Mouse (Mus musculus) embryonic facial prominence, embryonic 14.5 days (tissue): ENCODE measurements around the gene Arrdc2. TPM values are rescaled to one million over a fixed set of nuclear protein-coding genes. Genes with fewer than 3 reads are reported as not detected.
A peak's percentile ranks its signal among the peaks of the same experiment; 100 is the strongest.

Source experiments
- ATAC-seq: fragments of 200-750 bp; cut with Nextera tagmentation; 2 replicates; pipeline ENCODE4 v1.8.0; 2017; ENCODE audit warnings: low read depth, moderate number of reproducible peaks, moderate TSS enrichment
- DNase-seq: peaks from one replicate; pipeline ENCODE4 v3.0.0-alpha.2; 2015; ENCODE audit warnings: low spot score
- H3K27ac ChIP-seq: fragments of 300-500 bp; sonication (generic); replicated peaks from 2 replicates; pipeline ENCODE4 v1.5.1; 2014; ENCODE audit warnings: low read depth, mild to moderate bottlenecking, low read length, moderate library complexity
- H3K27me3 ChIP-seq: fragments of 300-500 bp; sonication (generic); replicated peaks from 2 replicates; pipeline ENCODE4 v1.6.1; 2014; ENCODE audit warnings: low read length; ENCODE audit not compliant: control insufficient read depth, insufficient read depth
- H3K36me3 ChIP-seq: fragments of 300-500 bp; sonication (generic); 2 replicates; pipeline ENCODE4 v1.6.1; 2014; ENCODE audit warnings: low read length, mixed read lengths; ENCODE audit not compliant: control insufficient read depth, insufficient read depth
- H3K4me1 ChIP-seq: fragments of 300-500 bp; sonication (generic); 2 replicates; pipeline ENCODE4 v1.6.1; 2014; ENCODE audit warnings: antibody characterized with exemption, low read length; ENCODE audit not compliant: control insufficient read depth, insufficient read depth
- H3K4me2 ChIP-seq: fragments of 300-500 bp; sonication (generic); 2 replicates; pipeline ENCODE4 v1.6.1; 2014; ENCODE audit warnings: low read depth, mild to moderate bottlenecking, low read length, moderate library complexity, mixed read lengths
- H3K4me3 ChIP-seq: fragments of 300-500 bp; sonication (generic); 2 replicates; pipeline ENCODE4 v1.5.1; 2014; ENCODE audit warnings: low read depth, mild to moderate bottlenecking, low read length
- H3K9ac ChIP-seq: fragments of 300-500 bp; sonication (generic); 2 replicates; pipeline ENCODE4 v1.6.1; 2014; ENCODE audit warnings: low read depth, mild to moderate bottlenecking, low read length, moderate library complexity, mixed read lengths
- H3K9me3 ChIP-seq: fragments of 300-500 bp; sonication (generic); 2 replicates; pipeline ENCODE4 v1.6.1; 2016; ENCODE audit warnings: low read length; ENCODE audit not compliant: control insufficient read depth
- WGBS: fragments of 180-500 bp; shearing (Covaris S2); extraction: QIAGEN DNeasy Blood & Tissue Kit; methylation state at CpG from one replicate; pipeline ENCODE4 v1.1.7; 2014; 5-methylcytosine and 5-hydroxymethylcytosine counted together
- microRNA-seq: library from miRNA; unstranded; fragments of <30 nt; microRNA quantifications from one replicate; pipeline ENCODE4, GENCODE M21; 2016; ENCODE audit warnings: borderline number of aligned reads
- polyA plus RNA-seq: library from polyadenylated mRNA; unstranded; fragments of >200 nt; fragmentation: Nextera tagmentation; extraction: Ambion mirVana; gene quantifications from 2 replicates; pipeline ENCODE4 v1.2.1, GENCODE M21; 2014

Gene Arrdc2
- polyA plus RNA-seq, 1 experiment from 2014 or later, result 5.4 TPM

DNA sequence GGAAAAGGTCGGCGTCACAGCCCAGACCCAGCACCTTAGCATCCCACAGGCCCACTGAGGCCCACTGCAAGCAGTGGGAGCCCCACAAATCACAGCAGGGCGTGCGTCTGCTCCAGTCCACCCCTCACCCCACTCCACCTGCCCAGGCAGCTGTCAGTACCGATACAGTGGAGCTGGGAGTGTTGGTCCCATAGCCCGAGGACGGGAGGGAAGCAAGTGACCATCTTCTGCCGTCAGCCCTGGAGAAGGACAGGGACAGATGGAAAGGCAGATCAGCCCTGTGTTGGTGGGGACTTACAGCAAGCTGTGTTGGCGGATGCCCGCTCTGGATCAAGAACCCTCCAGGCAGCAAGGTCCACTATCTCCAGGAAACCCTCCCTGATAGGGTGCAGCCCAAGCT lies 50.5 kb downstream of the Arrdc2 start:
- 70% methylated on average over 10 of the region's 10 CpGs for WGBS
- DNase-seq, result no peak

DNA sequence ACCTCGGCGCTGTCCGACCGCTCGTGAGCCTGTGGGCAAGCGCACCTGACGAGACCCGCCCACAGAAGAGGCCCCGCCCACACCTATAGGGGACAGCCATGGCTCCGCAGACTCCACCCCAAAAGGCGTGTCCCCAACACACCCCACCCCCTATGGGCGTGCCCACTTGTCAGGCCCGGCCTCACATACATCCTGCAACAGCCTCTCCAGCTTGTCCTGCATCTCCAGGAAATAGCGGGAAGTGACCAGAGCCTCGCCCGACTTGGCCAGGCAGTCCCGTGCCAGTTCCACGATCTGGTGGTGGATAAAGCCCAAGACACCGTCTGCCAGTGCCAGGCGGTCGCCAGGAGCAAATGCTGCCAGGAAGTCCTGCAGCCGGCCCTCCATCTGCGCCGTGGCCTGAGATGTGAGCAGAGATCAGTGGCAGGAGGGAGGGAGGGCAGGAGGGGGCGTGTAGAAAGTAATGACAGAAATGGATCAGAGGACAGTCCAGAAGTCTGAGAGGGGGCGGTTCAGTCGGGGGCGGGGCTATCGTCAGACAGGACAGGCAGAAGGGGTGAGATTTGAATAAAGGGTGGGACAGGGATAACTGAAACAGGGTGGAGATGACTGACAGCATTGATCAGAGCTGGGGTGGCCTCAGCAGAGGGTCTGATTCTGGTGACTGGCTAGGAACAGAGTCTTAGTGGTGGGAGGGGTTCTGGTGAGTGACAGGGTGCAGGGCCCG lies 51.4 kb downstream of the Arrdc2 start:
- peaks cover 22% of the 10 kb centered on the region for H3K4me1 ChIP-seq
- peaks cover 59% of the 10 kb centered on the region for H3K36me3 ChIP-seq
- no peak for ATAC-seq
- no peak overlapping the region for H3K9ac ChIP-seq
- 31% methylated on average over 25 of the region's 30 CpGs for WGBS
- H3K27me3 ChIP-seq, result no peaks in the 10 kb centered on the region
- DNase-seq, result peak; percentile 65
- no peak overlapping the region for H3K27ac ChIP-seq
- no peaks in the 10 kb centered on the region for H3K9me3 ChIP-seq
- H3K4me3 ChIP-seq, result no peak overlapping the region
- no peak overlapping the region for H3K4me2 ChIP-seq

More for the DNA sequence above, 50.5 kb downstream of the Arrdc2 start:
- Histone ChIP-seq H3K27ac (no peak overlapping the region), H3K9ac (no peak overlapping the region), H3K9me3 (no peaks in the 10 kb centered on the region), H3K36me3 (peaks cover 49% of the 10 kb centered on the region), H3K4me2 (no peak overlapping the region), H3K4me1 (peaks cover 23% of the 10 kb centered on the region), H3K27me3 (no peaks in the 10 kb centered on the region), H3K4me3 (no peak overlapping the region)
- ATAC-seq, result no peak

DNA sequence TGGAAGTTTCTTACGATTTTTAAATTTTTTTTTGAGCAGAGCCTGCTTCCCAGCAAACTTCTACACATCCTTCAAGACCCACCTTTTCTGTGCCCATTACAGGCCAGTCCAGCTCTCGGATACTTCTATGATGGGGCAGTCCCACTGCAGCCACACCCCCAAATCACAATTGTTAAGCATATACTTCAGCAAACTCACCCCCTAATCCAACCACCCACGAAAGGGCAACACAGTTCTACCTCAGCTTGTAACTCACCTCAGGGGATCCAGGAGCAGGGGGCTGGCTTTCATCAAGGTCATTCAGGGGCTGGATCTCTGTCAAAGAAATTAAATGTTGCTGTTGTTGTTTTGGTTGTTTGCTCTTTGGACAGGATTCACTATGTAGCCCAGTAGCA lies 52.5 kb downstream of the Arrdc2 start:
- H3K4me1 ChIP-seq, result peaks cover 16% of the 10 kb centered on the region
- no peaks in the 10 kb centered on the region for H3K9me3 ChIP-seq
- H3K27ac ChIP-seq, result no peak overlapping the region
- no peak overlapping the region for H3K4me3 ChIP-seq
- no peak for DNase-seq
- 89% methylated on average over 3 of the region's 3 CpGs for whole genome bisulfite sequencing
- peaks cover 64% of the 10 kb centered on the region for H3K36me3 ChIP-seq
- H3K27me3 ChIP-seq, result no peaks in the 10 kb centered on the region
- H3K9ac ChIP-seq, result no peak overlapping the region
- ATAC-seq, result no peak
- H3K4me2 ChIP-seq, result no peak overlapping the region

DNA sequence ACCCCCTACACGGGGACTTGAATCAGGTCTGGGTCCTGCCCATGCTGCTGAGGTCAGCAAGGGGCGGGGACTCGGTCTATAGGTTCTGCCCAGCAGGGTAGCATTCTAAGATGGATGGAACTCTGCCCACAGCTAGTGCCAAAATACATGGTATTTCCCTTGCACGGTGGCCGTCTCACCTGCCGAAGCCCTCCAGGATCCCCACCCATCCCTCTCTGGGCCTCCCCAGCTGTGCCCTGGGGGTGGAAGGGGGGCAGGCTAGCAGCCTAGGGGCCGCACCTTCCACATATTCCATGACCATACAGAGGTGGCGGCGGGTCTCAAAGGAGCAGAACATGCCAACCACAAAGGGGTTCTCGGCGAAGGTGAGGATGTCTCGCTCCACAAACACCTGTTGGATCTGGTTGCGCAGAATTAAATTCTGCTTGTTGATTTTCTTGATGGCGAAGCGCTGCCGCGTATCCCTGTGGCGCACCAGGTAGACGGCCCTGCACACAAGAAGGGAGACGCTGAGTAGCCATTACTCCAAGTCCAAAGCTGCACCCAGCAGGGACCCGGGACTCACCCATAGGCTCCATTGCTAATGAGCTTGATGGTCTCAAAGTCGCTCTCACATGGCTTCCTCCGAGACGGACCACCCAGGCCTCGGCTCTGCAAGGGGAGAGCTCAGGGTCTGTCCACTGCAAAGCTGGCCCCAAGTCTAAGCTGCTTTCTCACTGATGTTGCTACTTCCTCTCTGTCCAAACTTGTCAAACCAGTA lies 53.0 kb downstream of the Arrdc2 start:
- Histone ChIP-seq H3K36me3 (peaks cover 70% of the 10 kb centered on the region), H3K27me3 (no peaks in the 10 kb centered on the region), H3K4me2 (no peak overlapping the region), H3K27ac (no peak overlapping the region), H3K4me1 (peaks cover 12% of the 10 kb centered on the region), H3K4me3 (no peak overlapping the region), H3K9ac (no peak overlapping the region), H3K9me3 (no peaks in the 10 kb centered on the region)
- 88% methylated on average over 25 of the region's 25 CpGs for WGBS
- ATAC-seq (no peak), DNase-seq (no peak)

Small RNAs within 50 kb of the gene (microRNA-seq; reads per million reads assigned to microRNA genes)
- gene Mir7240, result not detected

Other genes starting within 250 kb of the Arrdc2 start
- gene Isyna1, start 245.3 kb downstream of the Arrdc2 start, polyA plus RNA-seq, result 94.5 and 107 TPM in 2 replicates
- gene Ssbp4, start 230.8 kb downstream of the Arrdc2 start, polyA plus RNA-seq, result 120 and 132 TPM in 2 replicates
- 1.8 and 2.3 TPM in 2 replicates for gene Lrrc25, start 223.6 kb downstream of the Arrdc2 start, polyA plus RNA-seq
- 0.28 and 0.29 TPM in 2 replicates for gene Gdf15, start 207.3 kb downstream of the Arrdc2 start, polyA plus RNA-seq
- 59.8 and 62.7 TPM in 2 replicates for gene Pgpep1, start 179.3 kb downstream of the Arrdc2 start, polyA plus RNA-seq
- 199 and 223 TPM in 2 replicates for gene Lsm4, start 166.5 kb downstream of the Arrdc2 start, polyA plus RNA-seq
- 103 and 121 TPM in 2 replicates for gene Jund, start 140.8 kb downstream of the Arrdc2 start, polyA plus RNA-seq
- not detected in 2 replicates for gene Iqcn, start 136.3 kb downstream of the Arrdc2 start, polyA plus RNA-seq
- not detected in 2 replicates for gene Gm3336, start 121.2 kb downstream of the Arrdc2 start, polyA plus RNA-seq
- 0.16 and 0.22 TPM in 2 replicates for gene Pde4c, start 116.0 kb downstream of the Arrdc2 start, polyA plus RNA-seq
- gene Rab3a, start 85.0 kb downstream of the Arrdc2 start, polyA plus RNA-seq, result 36.3 and 39.0 TPM in 2 replicates
- 34.2 and 36.5 TPM in 2 replicates for gene Mpv17l2, start 78.8 kb downstream of the Arrdc2 start, polyA plus RNA-seq
- 61.5 and 70.3 TPM in 2 replicates for gene Pik3r2, start 63.0 kb downstream of the Arrdc2 start, polyA plus RNA-seq
- gene Mast3, start 34.7 kb downstream of the Arrdc2 start, polyA plus RNA-seq, result 13.5 and 14.9 TPM in 2 replicates
- 0.07 and 0.19 TPM in 2 replicates for gene Il12rb1, start 31.3 kb downstream of the Arrdc2 start, polyA plus RNA-seq
- gene Kcnn1, start 23.5 kb upstream of the Arrdc2 start, polyA plus RNA-seq, result 2.9 and 3.4 TPM in 2 replicates
- gene Ccdc124, start 34.2 kb upstream of the Arrdc2 start, polyA plus RNA-seq, result 87.1 and 91.3 TPM in 2 replicates
- gene Slc5a5, start 53.0 kb upstream of the Arrdc2 start, polyA plus RNA-seq, result 0.42 and 0.58 TPM in 2 replicates
- gene Rpl18a, start 57.7 kb upstream of the Arrdc2 start, polyA plus RNA-seq, result 5,430 and 5,481 TPM in 2 replicates
- gene Map1s, start 66.2 kb upstream of the Arrdc2 start, polyA plus RNA-seq, result 41.3 and 49.7 TPM in 2 replicates